Mouse (Mus musculus) lung, adult 2 months (tissue): ENCODE measurements around the gene Zfp90.

Experiments
- CTCF ChIP-seq: fragments of 200-500 bp; IDR thresholded peaks from 2 replicates; pipeline ENCODE4 v1.5.1; 2011; ENCODE audit warnings: mild to moderate bottlenecking, low read length, control low read depth; ENCODE audit not compliant: insufficient read depth
- POLR2A ChIP-seq: fragments of 200-500 bp; IDR thresholded peaks from 2 replicates; pipeline ENCODE4 v1.6.1; 2011; ENCODE audit warnings: low read depth, mild to moderate bottlenecking, control low read depth, low read length, borderline replicate concordance; ENCODE audit errors: extremely low read depth

- TF ChIP-seq CTCF (no peak), POLR2A (no peak)
Measured at GRCm38 (mm10) chr8:106442740-106443139, 27.6 kb downstream of the Zfp90 start.
